Mouse (Mus musculus): Measurements from ENCODE around the gene Cd99l2.

GRCm38 (mm10) chrX:71408386-71408785 is 84.3 kb downstream of the Cd99l2 start:
- TF ChIP-seq CTCF (IDR thresholded peaks at IDR 0.05; ENCODE audit: low read depth, low read length) = no peak
- no peak for TF ChIP-seq GATA1 (IDR thresholded peaks at IDR 0.05; ENCODE audit: borderline replicate concordance, low read length)
- TF ChIP-seq GATA2 (IDR thresholded peaks at IDR 0.05; ENCODE audit: borderline replicate concordance, low read depth, low read length) = no peak
